Mouse (Mus musculus) kidney, adult 2 months (tissue): ENCODE measurements around the gene Akap9.

Experiments
- CTCF ChIP-seq: fragments of 200-500 bp; conservative IDR thresholded peaks from 2 replicates; pipeline ENCODE4 v1.5.1; 2011; ENCODE audit warnings: low read depth, mild to moderate bottlenecking, control low read depth, low read length, moderate library complexity, mixed read lengths; ENCODE audit not compliant: insufficient read depth, insufficient read length
- POLR2A ChIP-seq: fragments of 200-500 bp; IDR thresholded peaks from one replicate; pipeline ENCODE4 v1.6.1; 2011; ENCODE audit warnings: low read depth, low read length, control low read depth

GRCm38 (mm10) chr5:4094471-4094870, 166.6 kb downstream of the Akap9 start:
- TF ChIP-seq CTCF (no peak), POLR2A (no peak)
